Mouse (Mus musculus): ENCODE data around the gene Gsdme.
A peak's percentile ranks its signal among the peaks of the same experiment; 100 is the strongest.

The Gsdme gene

GRCm38 (mm10) chr6:50263670-50264069, at the start of gene Gsdme:
TSS of gene Gsdme (minus strand) at chr6:50263862.
- no peak for DNase-seq

- DNase-seq: peak; percentile 82 to 84
Measured at GRCm38 (mm10) chr6:50312647-50313046, 49.0 kb upstream of the Gsdme start.

- peak; percentile 69 to 72 for DNase-seq
Measured at GRCm38 (mm10) chr6:50309019-50309418, 45.4 kb upstream of the Gsdme start.

GRCm38 (mm10) chr6:50306625-50307024, 43.0 kb upstream of the Gsdme start:
- no peak for DNase-seq

- DNase-seq: peak; percentile 87 to 89
Measured at GRCm38 (mm10) chr6:50304949-50305491, 41.4 kb upstream of the Gsdme start.

GRCm38 (mm10) chr6:50301121-50301520, 37.5 kb upstream of the Gsdme start:
- no peak for DNase-seq

GRCm38 (mm10) chr6:50300622-50301021, 37.0 kb upstream of the Gsdme start:
- DNase-seq: no peak

- no peak for DNase-seq
Measured at GRCm38 (mm10) chr6:50299071-50299470, 35.4 kb upstream of the Gsdme start.

GRCm38 (mm10) chr6:50297671-50298070, 34.0 kb upstream of the Gsdme start:
- DNase-seq: no peak

- no peak for DNase-seq
Measured at GRCm38 (mm10) chr6:50295136-50295535, 31.5 kb upstream of the Gsdme start.

- peak; percentile 64 to 81 for DNase-seq
Measured at GRCm38 (mm10) chr6:50294128-50294527, 30.5 kb upstream of the Gsdme start.

- DNase-seq: no peak
Measured at GRCm38 (mm10) chr6:50291650-50292049, 28.0 kb upstream of the Gsdme start.

- no peak for DNase-seq
Measured at GRCm38 (mm10) chr6:50286881-50287280, 23.2 kb upstream of the Gsdme start.

- DNase-seq: no peak
Measured at GRCm38 (mm10) chr6:50279642-50280041, 16.0 kb upstream of the Gsdme start.

GRCm38 (mm10) chr6:50273947-50274346, 10.3 kb upstream of the Gsdme start:
- no peak for DNase-seq

- no peak for DNase-seq
Measured at GRCm38 (mm10) chr6:50273416-50273815, 9.8 kb upstream of the Gsdme start.

- no peak for DNase-seq
Measured at GRCm38 (mm10) chr6:50262310-50262709, 1.4 kb downstream of the Gsdme start.

GRCm38 (mm10) chr6:50261922-50262261, 1.8 kb downstream of the Gsdme start:
- no peak for DNase-seq

- peak; percentile 90 to 94 for DNase-seq
Measured at GRCm38 (mm10) chr6:50261201-50261921, 2.3 kb downstream of the Gsdme start.

- no peak for DNase-seq
Measured at GRCm38 (mm10) chr6:50255356-50255755, 8.3 kb downstream of the Gsdme start.

GRCm38 (mm10) chr6:50254723-50255184, 8.9 kb downstream of the Gsdme start:
- DNase-seq: peak; percentile 69 to 77

GRCm38 (mm10) chr6:50252690-50253089, 11.0 kb downstream of the Gsdme start:
- DNase-seq: peak in 1 of 2 experiments; percentile 12

GRCm38 (mm10) chr6:50247791-50248190, 15.9 kb downstream of the Gsdme start:
- DNase-seq: no peak

GRCm38 (mm10) chr6:50247356-50247755, 16.3 kb downstream of the Gsdme start:
- DNase-seq: no peak

GRCm38 (mm10) chr6:50244967-50245366, 18.7 kb downstream of the Gsdme start:
- DNase-seq: no peak

All from kidney, postnatal 4 days (tissue).